Mouse (Mus musculus) hindlimb bud, embryonic 11.5 days (tissue): ENCODE data around the gene Slit2.
A peak's percentile ranks its signal among the peaks of the same experiment; 100 is the strongest.

Source experiments
- DNase-seq: peaks from one replicate; pipeline ENCODE4 v3.0.0-alpha.2; 2012; ENCODE audit warnings: low read depth, low spot score; ENCODE audit errors: extremely low spot score

Slit2 gene

DNA sequence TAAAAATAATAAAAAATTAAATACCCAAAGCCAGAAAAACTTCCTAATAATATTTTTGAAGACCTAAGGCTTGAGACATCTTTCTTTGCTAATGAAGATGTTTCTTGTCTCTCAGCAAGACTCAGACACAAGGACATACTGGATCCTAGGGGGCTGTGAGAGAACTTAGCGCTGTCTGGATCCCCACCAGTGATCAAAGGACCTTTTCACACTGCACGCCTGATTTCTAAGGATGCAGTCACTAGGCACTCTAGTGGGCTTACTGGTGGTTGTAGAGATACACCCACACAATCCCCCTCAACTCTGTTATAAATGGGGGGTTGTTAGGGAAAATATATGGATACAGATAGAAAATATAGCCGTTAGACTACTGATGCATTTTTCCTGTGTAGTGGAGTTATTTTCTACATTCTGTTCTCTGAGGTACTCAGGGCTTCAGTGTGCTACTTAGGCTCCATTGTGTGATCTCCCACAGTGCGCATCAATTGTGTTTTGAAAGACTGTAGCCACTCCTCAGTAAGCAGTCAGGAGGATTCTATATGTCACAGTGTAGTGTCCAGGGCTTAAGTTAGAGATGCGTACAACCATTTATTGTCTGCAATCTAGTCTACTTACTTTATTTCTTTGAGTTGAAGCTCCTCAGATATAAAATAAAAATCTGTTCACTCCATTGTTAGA lies 67.8 kb downstream of the Slit2 start:
- no peak for DNase-seq

DNA sequence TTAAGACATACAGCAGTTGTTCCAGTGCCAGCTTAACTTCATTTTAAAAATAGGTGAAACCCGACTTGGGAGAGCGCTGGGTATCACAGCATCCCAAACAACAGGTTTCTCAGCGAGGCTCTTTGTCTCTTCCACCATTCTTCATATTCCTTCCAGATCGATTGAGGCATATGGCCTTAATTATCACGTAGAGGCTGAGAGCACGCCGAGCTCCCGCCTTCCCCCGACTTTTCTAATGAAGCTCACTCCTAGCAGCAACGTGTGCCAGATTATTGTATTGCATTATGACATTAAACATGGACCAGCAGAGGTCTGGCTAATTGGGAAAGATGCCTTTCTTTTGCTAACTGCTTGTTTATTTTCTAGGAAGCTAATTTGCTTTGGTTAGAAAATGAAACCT lies 75.7 kb downstream of the Slit2 start:
- DNase-seq, result peak; percentile 5

DNA sequence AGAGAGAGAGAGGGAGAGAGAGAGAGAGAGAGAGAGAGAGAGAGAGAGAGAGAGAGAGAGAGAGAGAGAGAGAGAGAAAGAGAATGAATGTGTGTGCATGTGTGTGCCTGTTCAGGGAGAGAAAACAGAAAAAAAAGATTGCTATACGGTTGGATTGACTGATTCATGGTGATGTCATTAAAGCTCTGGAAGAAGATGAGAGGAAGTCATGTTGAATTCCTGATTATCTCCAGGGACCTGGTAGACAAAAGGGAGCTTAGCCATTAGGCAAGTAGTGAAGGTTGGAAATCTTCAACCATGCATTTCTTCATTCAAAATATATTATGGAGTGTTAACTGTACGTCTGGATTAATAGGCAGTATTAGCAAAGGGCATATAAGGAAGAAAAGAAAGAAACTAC lies 77.8 kb downstream of the Slit2 start:
- no peak for DNase-seq

DNA sequence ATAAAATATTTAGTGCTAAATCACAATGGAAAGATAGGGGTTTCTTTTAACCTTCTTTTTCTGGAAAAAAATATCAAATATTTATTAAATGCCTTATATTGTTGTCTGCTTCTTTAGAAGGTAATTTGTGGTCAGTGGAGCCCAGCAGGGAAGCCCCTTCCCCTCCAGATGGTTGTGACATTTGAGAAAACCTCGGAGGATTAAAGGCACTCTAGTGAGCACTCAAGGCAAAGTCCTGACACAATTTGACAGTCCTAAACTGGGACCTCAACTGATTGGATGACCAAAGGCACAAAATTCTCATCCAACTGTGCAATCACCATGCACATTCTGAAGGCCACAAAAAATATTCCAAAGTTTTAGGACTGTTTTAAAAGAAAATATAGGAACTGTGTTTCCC lies 95.8 kb downstream of the Slit2 start:
- no peak for DNase-seq

DNA sequence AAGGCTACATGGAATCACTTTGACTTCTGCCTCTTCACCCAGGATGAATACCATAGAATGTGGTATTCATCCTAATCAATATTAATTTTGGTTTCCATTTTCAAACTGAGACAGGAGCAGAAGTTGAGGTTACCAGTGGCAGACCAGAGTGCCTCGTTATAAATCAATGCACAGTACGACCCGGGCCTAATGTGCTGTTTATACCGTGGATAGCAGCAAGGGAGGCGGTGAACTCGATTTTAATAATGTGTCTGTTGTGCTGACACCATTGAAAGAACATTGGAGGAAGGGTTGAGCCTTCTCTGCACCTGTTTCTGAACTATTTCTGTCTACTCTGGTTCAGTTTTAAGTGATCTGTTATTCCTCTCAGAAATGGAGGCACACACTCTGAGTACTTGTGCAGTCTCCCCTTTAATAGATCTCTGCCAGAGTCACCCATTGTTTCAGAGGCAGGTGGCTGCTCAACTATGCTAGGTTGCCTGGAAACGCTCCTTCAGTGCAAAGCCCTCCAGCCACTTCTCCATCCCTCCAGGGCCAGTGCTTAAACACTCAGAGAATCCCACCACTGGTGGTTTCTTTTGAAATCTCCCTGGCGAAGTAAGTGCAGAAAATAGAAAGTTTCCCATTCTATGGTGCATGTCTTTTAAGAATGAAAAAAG lies 98.4 kb downstream of the Slit2 start:
- DNase-seq, result no peak

DNA sequence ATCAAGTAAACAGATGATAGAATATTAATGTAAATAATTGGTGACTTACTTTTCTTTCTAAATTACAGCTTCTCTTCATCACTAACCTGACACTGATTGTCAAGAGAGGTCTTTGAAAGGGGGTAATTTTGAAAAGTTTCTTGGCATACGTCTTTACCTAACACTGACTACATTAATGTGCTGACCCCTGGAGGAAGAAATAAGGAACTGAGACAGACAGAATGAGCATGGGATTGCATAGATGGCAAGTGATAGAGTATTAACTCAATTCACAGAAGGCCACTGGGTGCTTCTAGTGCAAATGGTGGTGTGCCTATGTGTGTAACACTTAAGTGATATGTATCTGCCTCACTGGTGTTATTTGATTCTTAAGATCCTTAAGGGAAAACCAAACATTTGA lies 130.5 kb downstream of the Slit2 start:
- DNase-seq, result no peak

DNA sequence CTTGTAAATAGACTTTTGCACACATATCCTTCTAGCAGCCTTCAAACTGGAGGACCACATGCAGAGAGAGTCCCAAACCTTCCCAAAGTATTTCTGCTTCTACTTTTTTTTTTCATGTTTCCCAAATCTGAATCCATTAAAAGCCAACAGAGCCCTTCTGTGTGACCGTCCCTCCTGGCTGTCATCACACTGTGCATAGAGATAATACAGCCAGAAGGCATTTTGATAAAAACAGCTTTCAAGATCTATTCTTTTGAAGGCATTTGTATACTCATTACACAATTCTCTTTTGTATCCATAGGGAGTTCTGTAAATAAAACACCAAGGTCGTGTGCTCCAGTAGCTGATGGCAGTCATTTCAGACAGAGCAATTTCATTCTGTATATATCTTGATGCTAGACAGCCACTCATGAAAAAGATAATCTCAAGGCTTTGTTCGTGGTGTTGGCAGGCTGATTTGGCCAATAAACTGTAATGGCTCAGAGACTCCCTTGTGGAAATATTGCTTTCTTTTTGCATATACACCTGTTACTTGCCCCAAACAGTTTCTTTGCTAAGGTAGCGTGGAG lies 132.1 kb downstream of the Slit2 start:
- DNase-seq, result no peak

DNA sequence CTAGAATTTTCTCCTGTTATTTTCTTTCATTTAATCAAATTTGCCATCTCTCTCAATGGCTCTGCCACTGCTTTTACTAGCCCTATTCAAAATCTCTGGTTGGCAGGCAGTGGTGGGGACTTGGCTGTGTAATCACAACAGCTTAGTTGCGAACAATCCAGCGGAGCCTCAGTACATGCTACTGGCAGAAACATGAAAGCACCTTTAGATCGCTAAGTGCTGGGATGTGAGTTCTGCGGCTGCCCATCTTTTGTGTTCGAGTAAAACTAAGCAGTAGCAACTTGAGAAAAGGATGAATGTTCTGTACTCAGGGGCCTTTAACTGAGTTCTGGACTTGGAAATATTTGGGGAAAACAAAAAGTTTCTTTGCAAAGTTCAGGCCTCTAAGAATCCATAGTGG lies 139.7 kb downstream of the Slit2 start:
- no peak for DNase-seq

DNA sequence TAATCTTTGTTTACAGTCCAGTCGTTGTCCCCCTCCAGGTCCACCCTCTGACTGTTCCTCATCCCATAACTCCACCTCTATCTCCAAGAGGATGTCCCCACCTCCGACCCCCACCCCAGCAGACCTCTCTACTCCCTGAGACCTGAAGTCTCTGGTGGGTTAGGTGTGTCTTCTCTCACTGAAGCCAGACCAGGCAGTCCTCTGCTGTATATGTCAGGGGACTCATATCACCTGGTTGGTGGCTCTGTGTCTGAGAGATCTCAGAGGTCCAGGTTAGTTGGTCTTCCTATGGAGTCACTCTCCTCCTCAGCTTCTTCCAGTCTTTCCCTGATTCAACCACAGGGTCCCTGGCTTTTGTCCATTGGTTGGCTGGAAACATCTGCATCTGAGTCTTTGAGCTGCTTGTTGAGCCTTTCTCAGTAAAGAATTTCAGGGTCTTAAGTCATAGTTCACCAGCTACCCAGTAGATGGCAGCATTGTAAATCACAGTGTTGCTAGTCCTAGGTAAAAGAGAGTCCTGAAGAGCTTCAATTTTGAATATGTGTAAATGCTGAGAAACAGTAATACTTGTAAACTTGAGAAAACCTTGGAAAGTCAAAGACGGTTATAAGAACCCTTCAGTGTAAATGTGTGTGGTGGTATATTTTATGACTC lies 143.0 kb downstream of the Slit2 start:
- peak; percentile 31 for DNase-seq

DNA sequence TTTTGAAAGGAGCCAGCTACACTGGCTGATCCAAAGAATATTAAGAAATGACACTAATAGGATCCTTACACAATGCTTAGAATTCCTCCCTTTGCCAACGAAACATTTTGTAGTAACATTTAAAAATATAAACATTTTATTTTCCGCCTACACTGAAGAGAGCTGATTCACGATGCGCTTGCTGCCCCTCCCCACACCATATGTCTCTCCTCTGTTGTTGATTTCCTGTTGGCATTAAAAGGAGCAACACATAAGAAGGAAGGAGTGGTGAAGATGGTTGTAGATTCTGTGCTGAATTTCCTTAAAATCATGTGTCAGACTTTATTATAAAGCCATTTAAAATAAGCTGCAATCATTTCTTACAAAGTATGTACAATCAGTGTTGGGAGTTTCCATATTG lies 147.0 kb downstream of the Slit2 start:
- no peak for DNase-seq

DNA sequence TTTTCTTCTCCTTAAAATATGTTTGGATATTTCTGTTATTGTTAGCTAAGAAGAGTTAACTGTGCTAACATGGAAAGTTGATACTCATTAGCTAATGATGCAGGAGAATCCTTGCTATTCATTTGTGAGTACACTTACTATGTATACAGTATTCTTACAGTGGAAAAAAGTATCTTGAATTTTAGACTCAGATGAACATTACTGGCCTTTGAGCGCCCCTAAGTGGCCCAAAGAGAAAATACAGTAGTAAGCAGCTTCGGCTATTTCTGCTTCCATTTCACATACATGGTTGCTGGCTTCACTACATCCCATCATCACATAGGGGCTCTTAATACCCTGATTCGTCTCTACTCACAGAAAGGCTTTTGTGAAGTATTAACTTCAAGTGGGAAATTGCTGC lies 153.6 kb downstream of the Slit2 start:
- no peak for DNase-seq

DNA sequence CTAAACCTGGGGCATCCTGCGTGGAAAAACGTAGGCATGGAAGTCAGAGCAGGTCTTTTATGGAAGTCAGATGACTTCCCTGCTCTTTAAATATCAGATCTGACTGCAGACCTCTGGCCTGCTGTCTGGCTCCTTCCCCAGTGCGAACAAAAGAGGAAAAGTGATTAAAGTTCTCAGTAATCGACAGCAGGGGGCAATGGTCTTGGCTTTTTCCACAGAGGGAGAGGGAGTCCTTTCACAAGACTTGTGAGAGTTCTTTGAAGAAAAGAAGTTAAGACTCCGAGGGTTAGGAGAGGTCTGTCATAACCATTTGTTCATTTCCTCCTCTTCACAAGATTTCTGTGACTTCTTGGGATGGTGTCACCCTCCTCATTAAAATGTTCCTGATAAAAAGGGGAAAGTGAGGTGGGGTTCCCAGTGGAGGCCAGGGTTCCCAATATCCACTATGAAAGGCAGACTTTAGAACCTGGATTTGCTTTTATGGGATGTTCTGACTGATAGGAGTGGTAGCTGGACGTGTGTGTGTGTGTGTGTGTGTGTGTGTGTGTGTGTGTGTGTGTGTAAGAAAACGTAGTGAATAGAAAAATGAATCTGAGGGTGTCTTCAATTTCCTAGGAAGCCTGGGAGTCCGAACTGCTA lies 156.0 kb downstream of the Slit2 start:
- no peak for DNase-seq

DNA sequence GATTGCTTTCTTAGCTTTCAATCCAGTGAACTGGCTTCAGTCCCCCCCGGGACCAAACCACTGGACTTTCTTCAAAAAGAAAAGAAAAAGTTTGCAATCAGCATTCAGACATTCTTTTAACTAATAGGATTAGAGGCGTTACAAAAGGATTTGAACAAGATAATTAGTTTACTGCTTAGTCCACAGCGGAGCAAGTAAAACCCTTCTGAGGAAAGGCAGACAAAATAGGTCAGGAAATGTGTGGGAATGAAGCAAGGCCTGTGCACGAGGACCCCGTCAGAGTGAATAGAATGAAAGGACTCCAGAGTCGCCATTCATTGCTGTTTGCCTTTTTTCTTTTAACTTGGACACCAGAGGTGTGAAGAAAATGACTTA lies 156.5 kb downstream of the Slit2 start:
- DNase-seq, result no peak

DNA sequence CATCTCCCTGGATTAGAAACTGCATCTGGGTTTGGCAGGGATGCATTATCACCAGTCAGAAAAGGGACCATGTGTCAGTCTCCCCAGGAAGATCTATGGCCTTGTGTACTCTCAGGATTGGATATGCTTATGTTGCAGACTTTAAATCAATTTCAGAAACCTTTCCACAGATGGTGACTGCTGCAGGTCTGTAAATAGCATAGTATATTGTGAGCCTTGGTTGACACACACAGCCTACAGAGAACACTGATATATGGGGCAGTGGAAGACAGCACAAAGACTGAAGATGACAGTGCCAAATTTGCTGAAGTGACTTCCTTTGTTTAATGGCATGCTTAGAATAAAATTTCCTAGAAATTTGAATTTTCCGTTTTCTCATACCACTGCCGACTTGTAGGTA lies 163.1 kb downstream of the Slit2 start:
- DNase-seq, result no peak

DNA sequence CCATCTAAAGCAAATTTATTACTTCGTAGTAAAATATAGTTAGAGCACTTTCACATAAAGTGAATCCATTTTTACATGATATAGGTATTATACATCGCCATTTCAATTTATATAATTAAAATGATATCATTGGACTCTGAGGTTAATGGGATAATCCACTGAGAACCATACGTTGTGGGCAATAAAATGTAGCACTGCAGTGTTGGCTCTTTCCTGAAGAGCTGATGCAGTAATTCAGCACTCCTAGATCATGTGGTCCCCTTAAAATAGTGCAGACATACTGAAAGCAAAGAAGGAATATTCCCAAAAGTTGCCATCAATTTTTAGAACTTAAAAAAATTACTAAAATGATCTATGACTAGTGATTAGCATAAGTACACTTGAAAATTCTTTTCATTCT lies 177.9 kb downstream of the Slit2 start:
- no peak for DNase-seq

DNA sequence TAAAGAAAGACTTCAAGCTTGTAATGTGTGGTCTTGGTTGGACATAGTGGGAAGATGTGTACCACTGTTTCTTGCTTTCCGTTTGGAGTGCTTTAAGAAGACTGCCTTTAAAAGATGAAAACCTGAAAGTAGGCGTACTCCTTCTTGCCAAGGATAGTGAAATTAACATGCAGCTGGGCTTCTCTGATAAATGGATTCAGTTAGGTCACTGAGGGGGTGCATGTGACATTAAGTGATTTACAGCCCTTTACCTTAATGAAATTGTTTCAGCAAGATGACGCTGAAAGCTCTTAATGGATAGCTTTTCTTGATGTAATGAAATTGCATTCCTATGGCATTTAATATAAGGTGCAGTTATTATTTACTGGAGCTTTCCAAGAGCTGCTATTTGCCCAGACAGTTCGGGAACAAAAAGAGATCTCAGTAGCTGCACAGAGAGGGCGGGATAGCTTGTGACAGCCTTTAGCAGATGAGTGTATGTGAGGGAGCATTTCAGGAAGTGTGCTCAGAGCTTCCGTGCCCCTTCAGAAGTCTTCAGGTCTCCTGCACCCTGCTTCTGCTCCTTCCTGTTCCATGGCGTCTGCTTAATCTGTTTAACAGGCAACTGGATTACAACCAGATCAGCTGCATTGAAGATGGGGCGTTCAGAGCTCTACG lies 198.8 kb downstream of the Slit2 start:
- no peak for DNase-seq

DNA sequence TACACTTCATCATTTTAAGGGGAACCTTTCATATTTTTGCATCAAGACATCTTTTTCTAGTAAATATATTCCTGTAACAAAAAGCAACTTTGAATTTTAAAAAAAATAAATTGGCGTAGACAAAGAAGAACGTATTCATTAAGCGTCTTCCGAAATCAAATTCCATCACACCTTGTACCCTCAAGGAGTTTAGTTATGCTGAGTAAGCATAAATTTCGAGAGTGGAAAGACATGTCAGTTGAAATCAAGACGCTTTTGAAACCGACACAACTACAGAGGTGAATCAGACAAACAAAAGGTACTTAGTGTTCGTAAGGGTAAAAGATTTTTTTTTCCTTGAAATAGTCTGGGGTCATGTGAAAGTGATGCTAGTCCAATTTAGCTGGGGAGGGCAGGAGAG lies 201.4 kb downstream of the Slit2 start:
- DNase-seq, result no peak

DNA sequence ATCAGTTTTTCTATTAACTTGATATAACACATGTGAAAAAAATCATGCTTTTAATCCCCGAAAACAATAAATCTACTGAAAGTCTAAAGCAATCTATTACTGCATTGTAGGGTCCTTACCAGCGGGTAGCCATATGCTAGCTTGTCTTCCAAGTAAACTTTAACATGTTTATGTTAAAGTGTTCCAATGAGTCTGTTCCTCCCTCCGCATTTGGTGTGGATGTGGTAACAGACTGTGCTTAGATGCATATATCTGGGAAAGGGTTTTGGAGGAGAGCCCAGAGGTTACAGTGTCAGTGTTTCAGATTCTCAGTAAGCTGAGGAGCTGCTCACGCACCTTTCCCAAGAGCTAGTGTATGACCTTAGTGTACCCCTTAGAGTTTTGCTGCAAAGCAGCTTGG lies 204.9 kb downstream of the Slit2 start:
- no peak for DNase-seq

DNA sequence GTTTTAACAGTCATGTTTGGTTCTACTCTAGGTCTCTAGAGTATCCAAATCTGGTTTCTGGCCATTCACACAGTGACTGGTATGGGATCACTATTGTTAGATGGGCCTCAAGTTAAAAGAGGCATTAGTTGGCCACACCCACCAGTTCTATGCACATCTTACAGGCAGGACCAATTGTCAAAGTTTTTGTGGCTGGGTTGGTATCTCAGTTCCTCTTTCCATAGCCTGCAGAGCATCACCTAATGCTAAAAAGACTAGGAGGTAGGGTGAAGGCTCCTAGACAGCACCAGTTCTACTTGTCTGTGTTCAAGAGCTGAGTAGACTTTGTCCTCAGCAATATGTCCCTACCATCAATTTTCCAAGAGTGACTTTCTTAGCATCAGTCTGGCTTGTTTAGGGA lies 216.4 kb downstream of the Slit2 start:
- no peak for DNase-seq

DNA sequence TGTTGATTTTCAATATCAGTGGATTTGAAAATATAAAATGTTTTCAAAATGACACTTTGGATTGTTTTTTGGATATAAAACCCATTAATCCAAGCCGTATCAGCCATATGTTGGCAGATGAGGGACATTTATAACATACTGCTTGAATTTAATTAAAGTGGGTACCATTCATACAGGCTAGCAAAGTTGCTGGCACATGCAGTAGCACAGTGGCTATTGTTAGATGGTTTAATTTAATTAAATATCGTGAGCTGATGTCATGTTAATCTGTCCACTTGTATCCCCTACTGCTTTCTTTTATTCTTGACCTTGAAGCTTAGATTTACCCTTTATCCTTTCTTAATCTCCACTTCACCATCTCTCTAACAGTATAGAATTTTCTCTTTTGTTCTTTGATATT lies 232.3 kb downstream of the Slit2 start:
- no peak for DNase-seq

DNA sequence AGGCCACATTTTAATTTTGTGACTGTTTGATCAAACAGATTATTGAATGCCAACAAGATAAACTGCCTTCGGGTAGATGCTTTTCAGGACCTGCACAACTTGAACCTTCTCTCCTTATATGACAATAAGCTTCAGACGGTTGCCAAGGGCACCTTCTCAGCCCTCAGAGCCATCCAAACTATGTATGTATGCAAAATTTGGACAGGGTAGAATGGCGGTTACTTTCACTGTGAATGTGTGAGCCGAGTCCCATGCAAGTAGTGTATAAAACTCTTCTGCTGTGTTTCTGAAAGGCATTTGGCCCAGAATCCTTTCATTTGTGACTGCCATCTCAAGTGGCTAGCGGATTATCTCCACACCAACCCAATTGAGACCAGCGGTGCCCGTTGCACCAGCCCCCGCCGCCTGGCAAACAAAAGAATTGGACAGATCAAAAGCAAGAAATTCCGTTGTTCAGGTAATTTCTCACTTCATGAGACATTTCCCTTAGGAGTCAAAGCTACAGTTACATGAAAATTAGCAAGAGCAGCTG lies 236.8 kb downstream of the Slit2 start:
- no peak for DNase-seq
